Mouse (Mus musculus): ENCODE data around the gene Dcun1d3.

The Dcun1d3 gene

DNA sequence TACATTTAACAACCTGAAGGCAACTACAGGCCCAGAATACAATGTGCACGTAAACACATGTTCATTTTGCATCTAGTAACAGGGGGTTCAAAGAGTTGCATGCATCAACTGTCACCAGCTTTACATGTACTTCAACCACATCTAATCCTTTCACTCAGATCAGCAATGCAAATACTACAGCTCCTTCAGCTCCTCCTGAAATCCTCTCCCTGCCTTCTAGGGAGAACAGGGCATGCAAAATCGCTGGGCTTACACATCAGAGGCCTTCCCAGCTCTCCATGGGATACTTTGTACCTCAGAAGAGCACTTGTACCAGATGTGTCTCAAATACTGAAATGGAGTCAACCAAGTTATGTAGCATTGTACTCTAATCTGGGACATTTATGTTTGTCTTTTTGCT, 23.0 kb downstream of the Dcun1d3 start:
- no peak for DNase-seq (ENCODE audit: low read depth, low spot score)

DNA sequence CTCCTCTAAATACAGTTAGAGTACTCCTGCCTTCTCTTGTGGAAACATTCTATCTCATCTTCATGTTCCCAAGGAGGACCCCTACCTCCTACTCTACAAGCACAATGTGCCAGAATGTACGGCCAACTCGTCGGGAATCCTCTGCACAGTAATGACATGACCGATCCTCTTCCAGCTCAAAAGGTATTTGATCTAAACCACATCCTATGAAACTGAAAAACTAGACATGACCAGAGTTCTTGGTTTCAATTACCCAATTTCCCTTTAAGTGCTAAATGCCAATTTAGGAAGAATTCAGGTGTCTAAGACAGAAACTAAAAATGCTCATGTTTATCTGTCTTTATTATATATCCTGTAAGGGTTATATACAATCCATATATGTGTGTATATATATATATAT, 23.9 kb downstream of the Dcun1d3 start:
- no peak for DNase-seq (ENCODE audit: low read depth, low spot score)

DNA sequence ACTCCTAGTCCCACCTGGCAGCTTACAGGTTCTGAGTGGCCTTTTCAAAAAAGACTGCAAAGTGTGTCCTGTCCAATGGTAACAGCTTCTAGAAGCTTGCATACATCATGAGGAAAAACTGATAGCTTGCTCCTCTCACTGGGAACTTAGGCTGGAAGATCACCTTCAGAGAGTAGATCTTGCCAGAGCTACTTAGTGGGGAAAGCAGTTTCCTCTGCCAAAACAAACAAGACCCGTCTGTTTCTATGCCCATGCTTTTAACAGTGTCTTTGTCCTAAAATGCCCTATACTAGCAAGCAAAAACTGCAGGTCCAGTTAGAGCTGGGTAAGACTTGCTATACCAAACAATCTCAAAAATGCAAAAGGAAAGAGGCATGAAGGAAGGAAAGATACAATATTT, 30.0 kb downstream of the Dcun1d3 start:
- DNase-seq (ENCODE audit: low read depth, low spot score), result no peak

DNA sequence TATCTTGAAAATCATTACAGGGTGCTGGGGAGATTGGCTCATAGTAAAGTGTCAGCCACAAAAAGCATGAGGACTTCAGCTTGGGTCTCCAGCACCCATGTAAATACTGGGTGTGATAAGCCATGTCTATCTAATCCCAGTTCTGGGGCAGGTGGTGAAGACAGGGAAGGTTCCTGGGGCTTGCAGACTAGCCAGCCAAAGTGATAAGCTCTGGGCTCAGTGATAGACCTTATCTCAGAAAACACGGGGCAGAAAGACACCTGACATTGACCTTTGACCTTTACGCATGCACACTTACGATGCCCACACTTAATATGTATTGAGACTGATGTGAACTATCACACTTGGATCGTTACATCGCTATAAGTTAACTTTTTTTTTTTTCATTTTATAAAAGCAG, 31.6 kb downstream of the Dcun1d3 start:
- DNase-seq (ENCODE audit: low read depth, low spot score), result no peak

DNA sequence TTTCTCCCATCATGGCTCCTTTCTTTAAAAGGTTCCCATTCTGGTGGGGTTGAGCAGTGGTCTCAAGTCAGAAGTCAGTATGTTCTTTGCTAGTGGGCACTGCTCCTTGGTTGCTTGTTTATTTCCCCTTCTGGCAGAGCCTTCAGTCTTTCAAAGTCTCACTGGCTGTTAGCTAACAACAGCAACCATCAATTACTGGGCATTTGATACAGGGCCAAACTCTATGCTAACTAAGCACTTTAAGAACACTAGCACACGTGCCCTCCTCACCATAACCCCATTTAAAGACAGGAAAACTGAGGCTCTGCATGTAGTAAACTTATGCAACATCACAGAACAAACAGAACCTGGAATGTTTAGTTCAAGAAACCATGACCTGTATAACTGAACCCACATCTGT, 33.9 kb downstream of the Dcun1d3 start:
- DNase-seq (ENCODE audit: low read depth, low spot score), result no peak

DNA sequence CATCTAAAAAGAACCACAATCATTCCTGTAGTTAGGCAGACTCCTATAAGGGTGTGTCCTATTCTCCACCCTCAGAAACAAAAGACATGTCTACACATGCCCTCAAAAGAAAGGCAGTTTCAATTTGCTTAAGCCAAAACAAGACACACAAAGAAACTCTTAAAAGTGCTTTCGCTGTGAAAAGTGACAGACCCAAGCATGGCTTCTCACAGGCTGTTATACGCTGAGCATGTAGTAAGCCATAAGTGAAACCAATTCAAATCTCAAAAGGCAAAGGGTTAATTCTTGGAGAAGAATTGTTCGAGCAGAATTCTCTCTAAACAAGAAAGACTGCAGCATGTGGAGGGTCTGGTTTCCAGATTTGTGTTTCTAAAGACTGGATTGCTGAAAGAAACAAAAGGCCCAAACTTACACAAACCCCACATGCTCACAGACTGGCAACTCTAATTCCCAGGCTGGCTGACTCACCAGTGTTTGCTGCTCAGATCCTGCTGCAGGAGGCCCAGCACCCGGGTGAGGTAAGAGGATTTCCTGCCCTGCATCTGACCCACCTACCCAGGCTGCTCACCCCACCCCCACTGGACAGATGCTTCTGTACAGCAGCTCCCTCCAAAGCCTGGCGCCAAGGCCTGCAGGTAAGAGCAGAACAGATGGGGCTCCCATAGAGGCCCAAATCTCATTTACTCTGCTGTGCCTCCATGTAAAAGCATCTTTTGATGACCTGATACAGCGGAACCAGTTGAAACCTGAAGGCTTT, 34.6 kb downstream of the Dcun1d3 start:
- DNase-seq (ENCODE audit: low read depth, low spot score), result peak; percentile 88

DNA sequence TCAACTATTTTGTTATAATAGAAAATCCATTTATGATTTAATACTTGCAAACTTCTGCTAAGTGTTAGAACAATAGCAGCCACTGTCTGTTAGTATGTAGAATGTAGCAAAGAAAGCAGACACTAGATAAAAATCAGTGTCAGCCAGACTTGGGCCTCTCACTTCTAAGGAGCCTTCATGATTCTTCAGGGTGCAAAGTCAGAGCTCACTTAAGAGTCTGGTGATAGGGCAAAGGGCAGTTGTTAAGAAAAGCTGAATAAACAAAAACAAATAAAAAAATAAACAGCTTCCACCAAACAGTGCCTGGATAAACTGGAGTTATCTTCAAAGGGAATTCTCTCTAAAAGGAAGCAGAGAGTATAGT, 35.1 kb downstream of the Dcun1d3 start:
- DNase-seq (ENCODE audit: low read depth, low spot score), result no peak

DNA sequence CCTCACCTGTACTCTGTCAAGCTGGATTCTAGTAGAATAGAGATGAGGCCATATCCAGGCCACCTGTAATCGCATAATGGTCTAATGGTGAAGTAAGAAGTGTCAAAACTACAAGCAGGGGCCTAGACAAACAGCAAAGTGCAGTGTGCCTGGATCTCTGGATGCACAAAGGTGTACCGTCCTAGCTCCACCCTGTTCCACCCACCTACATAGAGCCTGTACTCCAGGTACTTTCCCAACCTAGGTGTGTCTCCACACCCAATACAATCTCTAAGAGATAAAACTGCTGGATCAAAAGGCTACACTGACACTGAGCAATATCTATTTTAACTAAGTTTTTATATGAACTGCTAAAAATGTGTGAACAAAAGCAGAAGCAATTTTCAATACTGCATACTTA, 35.5 kb downstream of the Dcun1d3 start:
- peak; percentile 14 for DNase-seq (ENCODE audit: low read depth, low spot score)

DNA sequence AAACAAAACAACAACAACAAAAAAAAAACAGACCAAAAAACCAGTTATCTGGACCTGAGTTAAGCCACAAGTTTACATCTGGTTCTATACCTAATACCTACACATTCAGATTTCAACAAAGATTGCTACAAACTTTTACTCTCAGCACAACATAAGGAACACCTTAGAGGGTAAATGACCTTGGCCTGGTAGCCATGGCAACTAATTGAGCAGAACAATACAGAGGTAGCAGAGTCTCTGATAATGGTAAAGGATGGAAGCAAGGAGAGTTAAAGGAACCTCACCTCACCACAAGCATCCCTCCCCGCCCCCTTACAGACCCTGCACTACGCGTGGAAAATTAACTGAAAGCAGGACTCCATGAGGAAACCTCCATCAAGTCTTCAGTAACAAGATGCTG, 36.0 kb downstream of the Dcun1d3 start:
- DNase-seq (ENCODE audit: low read depth, low spot score), result peak; percentile 83

DNA sequence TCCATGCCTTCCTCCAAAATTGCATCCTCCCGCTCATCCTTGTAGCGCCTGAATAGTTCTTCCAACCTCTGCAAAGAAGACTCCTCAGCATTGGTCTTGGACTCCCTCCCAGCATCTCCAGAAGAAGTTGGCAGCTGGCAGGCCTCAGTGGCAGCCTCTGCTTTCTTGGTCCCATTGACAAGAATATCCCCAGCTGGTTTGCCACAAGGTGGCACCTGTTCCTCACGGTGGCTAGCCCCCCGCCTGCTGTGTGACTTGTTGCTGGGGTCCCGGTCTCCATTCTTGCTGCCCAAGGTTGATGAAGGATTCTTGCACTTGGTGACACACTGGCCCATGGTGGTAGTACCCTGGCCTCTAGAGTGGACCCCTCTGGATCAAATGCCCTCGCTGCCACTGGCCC, 36.6 kb downstream of the Dcun1d3 start:
- DNase-seq (ENCODE audit: low read depth, low spot score), result peak; percentile 19

DNA sequence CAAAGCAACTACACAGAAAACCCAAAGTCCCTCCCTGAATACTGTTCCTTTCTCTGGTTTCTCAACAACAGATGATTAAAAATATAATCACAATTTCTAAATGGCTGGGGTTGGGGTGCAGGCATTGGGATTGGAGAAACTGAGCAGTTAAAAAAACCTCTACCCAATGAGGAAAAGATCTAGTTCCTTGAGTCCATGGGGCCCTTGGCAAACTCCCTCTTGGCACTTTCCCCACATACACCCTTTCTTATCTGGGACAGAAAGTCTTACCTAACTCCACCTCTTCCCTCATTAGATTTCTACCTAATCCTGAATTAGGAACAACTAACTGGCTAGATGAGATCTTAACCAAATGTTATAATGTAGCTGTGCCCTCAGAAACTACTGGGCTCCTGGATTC, 41.1 kb downstream of the Dcun1d3 start:
- DNase-seq (ENCODE audit: low read depth, low spot score), result no peak

DNA sequence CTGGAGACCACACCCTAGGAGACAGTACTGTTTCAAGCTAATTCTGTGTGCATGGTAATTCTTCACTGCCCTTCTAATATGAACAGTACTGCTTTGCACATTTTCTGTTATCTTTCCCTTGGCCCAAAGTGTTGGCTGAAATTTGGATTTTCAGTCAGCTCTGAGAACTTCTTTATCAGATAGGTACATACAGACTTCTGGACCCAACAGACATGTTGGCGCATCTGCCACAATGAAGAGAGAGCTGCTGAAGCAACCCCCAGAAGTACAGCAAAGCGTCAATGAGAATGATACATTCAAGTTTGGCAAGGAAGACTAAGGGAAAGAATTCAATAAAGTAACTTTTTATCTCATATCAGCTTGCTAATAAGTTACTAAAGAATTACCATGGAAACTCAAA, 41.7 kb downstream of the Dcun1d3 start:
- DNase-seq (ENCODE audit: low read depth, low spot score), result no peak

DNA sequence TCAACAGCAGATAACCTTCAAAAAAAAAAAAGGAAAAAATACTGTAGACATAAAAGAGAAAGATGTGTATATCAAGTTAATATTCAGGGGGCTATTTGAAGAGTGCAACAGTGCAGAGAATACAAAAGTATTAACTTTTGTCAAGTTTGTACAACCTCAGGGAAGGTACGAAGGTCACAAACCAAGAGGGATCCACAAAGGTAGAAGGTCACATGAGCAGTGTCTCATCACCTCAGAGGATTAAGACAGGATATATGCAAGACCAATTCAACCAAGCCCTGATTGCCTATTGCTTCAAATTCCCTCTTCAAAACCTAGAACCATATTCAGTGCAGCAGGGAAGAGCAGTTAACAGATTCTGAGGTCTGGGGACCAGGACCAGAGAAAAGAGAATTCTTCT, 42.9 kb downstream of the Dcun1d3 start:
- no peak for DNase-seq (ENCODE audit: low read depth, low spot score)

DNA sequence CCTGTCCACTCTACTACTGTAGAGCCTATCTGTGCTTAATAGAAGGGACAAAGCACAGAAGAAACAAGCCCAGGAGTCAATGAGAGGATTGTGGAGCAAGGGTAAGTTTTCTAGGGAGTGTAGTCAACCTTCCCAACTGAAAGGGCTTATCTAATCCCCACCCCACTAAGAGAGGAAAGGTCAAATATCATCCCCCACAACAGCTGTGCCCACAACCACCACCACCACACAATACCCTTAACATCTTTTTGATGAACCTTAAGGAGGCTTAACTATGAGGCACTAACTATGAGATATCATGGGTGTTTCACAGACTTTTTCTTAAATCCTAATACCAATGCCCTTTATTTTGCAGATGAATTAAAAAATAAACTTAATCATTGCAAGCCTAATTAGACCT, 43.6 kb downstream of the Dcun1d3 start:
- no peak for DNase-seq (ENCODE audit: low read depth, low spot score)

DNA sequence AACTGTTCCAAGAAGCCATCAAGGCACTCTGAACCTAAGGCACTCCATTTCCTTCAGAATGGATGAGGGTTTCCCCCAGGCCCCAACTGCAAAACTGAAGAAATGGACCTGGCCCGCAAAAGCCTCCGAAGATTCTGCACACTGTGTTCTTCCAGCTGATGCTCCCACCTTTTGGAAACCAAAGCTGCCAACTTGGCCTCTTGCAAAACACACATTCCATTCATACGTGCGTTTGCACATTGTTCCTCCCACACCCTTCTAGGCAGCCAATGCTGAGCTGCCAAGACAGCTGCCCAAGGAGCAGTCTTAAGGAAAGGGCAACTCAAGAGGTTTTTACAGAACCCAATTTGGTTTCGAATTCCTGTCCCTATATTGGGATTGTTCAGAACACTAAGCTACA, 45.4 kb downstream of the Dcun1d3 start:
- peak; percentile 45 for DNase-seq (ENCODE audit: low read depth, low spot score)

DNA sequence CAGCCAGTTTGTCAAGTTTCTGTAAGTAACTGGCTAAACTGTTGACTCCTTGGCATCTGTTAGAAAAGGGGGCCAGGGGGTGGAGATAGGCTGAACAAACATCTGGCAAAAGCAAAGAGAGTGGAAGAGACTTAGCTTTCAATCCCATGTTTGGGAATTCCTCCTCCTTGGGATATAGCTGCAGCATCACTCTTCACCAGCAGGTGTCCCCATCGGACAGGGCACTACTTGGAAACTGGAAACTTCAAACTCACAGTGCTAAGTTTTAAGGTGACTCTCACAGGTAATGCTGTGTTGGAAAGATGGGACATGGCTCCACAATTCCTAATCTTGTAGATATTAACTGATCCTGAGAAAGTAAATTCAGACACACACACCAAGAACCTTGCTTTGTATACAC, 47.0 kb downstream of the Dcun1d3 start:
- DNase-seq (ENCODE audit: low read depth, low spot score), result peak; percentile 58

DNA sequence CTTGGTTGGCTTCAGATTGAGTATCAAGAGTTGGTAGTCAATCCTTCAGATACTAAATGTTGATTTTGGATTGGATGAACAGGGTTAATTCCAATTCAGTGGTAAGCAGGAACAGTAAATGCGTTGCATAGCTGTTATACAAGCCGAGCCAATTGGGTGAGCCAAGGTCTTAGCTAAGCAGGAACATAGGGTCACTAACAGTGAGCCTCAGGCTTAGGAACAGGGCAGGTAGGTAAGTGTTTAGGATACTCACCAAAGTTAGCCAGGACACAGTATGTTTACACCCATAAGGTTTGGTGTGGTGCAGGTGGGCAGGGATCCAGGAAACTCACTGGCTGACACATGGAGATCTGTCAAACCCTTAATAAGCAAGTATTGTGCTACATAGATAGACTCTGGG, 48.7 kb downstream of the Dcun1d3 start:
- no peak for DNase-seq (ENCODE audit: low read depth, low spot score)

DNA sequence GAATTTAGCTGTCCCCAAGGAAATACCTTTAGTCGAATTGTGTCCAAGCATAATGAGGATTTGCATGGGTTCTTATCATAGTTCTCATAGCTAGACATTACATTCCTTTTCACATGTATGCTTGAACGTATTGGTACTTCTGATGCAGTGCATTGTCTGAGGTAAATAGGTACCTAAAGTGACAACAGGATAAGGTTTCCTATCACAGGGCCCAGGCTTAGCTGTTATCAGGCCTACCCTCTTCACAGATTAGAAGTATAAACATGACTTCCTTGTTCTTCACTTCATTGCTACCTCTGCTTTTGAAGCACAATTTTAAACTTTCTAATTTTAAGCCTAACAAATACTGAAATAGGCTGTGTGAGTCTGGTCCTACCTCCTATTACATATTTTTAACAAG, 50.6 kb downstream of the Dcun1d3 start:
- DNase-seq (ENCODE audit: low read depth, low spot score), result no peak

DNA sequence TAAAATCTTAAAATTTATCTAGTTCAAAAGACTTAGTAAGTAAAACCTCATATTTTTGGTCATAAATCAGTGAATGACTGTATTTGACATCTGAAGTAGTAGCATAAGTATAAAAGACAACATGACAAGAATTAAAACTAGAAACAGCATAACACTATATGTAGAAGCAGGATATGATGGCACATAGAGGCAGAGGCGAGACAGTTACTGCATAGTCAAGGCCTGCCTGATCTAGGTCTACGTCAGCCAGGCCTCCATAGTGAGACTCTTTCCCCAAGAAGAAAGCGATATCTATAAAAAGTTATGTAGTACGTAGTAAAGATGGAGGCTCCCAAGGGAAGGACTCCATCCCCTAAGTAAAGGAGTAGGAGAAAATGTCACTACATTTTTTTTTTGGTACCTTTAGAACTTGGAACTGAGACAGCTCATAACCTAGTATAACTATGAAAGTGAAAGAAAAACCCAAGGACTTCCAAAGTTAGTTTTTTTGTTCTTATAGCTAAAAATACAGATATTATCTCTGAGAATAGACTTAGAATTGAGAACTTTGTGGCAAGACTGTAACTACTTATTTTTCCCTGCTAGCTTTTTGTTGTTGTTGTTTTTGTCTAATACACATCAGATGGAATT, 54.2 kb downstream of the Dcun1d3 start:
- no peak for DNase-seq (ENCODE audit: low read depth, low spot score)

DNA sequence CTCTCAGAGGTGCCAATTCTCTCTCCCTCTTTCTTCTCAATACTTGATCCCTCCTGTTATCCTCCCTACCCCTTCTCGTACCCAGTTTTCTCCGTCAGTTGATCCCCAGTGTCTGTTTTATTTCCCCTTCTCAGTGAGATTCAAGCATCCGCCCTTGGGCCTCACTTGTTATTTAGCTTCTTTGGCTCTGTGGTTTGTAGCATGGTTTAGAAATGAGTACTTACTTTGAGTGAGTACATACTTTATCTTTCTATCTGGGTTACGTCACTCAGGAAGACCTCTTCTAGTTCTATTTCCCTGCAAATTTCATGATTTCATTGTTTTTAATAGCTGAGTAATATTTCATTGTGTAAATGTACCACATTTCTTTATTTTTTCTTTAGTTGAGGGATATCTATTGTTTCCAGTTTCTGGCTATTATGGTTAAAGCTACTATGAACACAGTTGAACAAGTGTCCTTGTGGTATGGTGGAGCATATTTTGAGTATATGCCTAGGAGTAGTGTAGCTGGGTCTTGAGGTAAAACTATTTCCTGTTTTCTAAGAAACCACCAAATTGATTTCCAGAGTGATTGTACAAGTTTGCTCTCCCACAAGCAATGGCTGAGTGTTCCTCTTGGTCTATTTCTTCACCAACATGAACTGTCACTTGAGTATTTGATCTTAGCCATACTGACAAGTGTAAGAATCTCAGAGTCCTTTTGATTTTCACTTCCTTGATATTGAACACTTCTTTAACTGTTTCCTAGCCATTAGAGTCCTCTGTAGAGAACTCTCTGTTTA, 59.9 kb downstream of the Dcun1d3 start:
- DNase-seq (ENCODE audit: low read depth, low spot score), result no peak

DNA sequence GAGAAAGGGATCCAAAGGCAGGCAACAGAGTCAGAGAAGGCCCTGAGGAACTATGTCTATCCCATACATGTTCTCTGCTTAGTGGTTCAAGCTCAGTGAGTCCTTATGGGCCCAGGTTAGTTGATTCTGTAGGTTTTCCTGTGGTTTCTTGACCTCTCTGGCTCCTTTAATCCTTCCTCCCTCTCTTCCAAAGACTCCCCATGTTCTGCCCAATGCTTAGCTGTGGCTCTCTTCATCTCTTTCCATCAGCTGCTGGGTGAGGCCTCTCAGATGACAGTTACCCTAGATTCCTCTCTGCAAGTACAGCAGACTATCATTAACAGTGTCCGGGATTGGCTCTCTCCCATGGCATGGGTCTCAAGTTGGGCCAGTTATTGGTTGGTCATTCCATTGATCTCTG, 60.7 kb downstream of the Dcun1d3 start:
- no peak for DNase-seq (ENCODE audit: low read depth, low spot score)

DNA sequence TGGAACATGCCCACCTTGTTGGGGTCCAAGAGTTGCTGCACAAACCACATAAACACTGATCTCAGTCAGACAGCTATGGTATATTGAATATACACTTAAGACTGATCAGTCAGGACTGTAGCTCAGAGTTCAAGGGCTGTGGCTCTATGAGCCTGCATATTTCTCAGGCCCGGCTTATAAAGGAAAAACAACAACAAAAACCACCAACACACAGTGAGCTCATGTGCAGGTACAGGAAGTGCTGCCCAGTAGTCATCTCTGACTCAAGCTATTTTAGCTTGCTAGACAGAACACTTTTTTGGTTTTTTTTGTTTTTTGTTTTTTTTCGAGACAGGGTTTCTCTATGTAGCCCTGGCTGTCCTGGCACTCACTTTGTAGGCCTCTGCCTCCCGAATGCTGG, 87.4 kb downstream of the Dcun1d3 start:
- DNase-seq (ENCODE audit: low read depth, low spot score), result no peak

DNA sequence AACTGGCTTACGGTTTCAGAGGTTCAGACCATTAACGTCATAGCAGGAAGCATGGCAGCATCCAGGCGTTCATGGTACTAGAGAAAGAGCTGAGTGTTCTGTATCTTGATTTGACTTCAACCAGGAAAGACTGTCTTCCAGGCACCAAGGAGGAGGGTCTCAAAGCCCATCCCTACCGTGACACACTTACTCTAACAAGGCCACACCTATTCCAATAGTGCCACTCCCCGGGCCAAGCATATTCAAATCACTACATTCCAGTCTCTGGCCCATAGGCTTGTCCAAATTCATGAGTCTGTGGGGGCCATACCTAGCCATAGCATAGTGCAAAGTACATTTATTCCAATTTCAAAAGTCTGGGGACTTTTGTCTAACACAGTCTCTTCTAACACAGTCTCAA, 88.7 kb downstream of the Dcun1d3 start:
- DNase-seq (ENCODE audit: low read depth, low spot score), result peak; percentile 71

Data from R1 (cell line).